Mouse (Mus musculus): ENCODE data around the gene Rasgrf1.

DNA sequence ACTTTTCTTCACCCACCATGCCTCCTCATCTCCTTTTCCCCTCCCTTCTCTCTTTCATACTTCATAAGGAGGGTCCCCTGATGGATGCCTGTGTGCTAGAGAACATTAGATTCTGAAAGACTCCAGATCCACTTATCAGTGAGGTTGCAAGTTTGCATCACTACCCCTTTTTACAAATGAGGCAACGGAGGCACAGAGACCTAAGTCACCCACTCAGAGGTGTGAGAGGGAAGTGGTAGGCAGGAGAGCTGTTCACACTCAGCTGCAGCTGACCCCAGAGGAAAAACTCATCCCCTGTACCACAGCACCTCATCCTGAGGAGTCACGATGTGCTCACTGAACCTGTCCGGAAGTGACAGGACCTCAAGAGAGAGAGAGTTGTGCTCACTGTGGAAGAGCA lies 96.7 kb downstream of the Rasgrf1 start:
- no peak for TF ChIP-seq GATA1 (IDR thresholded peaks at IDR 0.05; ENCODE audit: low read length)
- no peak for TF ChIP-seq TAL1 (IDR thresholded peaks at IDR 0.05; ENCODE audit: low read length)

All from erythroblast, embryonic 14.5 days (primary cell).